Mouse (Mus musculus) intestine, embryonic 14.5 days (tissue): Measurements from ENCODE around the gene Rbpms2. TPM values are rescaled to one million over a fixed set of nuclear protein-coding genes. Genes with fewer than 3 reads are reported as not detected.

Experiments used
- ATAC-seq: fragments of 200-750 bp; cut with Nextera tagmentation; replicated peaks from 2 replicates; pipeline ENCODE4 v1.8.0; 2017; ENCODE audit warnings: low read depth, moderate number of reproducible peaks, moderate TSS enrichment, moderate library complexity; ENCODE audit not compliant: low FRiP score, low TSS enrichment
- DNase-seq: peaks from one replicate; pipeline ENCODE4 v3.0.0-alpha.2; 2018; ENCODE audit warnings: low spot score
- H3K27ac ChIP-seq: fragments of 300-500 bp; sonication (generic); 2 replicates; pipeline ENCODE4 v1.5.1; 2014; ENCODE audit warnings: low read depth, mild to moderate bottlenecking, control low read depth
- H3K27me3 ChIP-seq: fragments of 300-500 bp; sonication (generic); replicated peaks from 2 replicates; pipeline ENCODE4 v1.6.1; 2014; ENCODE audit warnings: low read length, control low read depth; ENCODE audit not compliant: control insufficient read depth, insufficient read depth
- H3K36me3 ChIP-seq: fragments of 300-500 bp; sonication (generic); 2 replicates; pipeline ENCODE4 v1.6.1; 2014; ENCODE audit warnings: low read length, control low read depth; ENCODE audit not compliant: control insufficient read depth, insufficient read depth
- H3K4me1 ChIP-seq: fragments of 300-500 bp; sonication (generic); replicated peaks from 2 replicates; pipeline ENCODE4 v1.6.1; 2014; ENCODE audit warnings: low read length, control low read depth, mixed read lengths; ENCODE audit not compliant: control insufficient read depth, insufficient read depth
- H3K4me2 ChIP-seq: fragments of 300-500 bp; sonication (generic); 2 replicates; pipeline ENCODE4 v1.6.1; 2014; ENCODE audit warnings: low read length
- H3K4me3 ChIP-seq: fragments of 300-500 bp; sonication (generic); 2 replicates; pipeline ENCODE4 v1.5.1; 2014; ENCODE audit warnings: low read depth, low read length, control low read depth, mixed read lengths
- H3K9ac ChIP-seq: fragments of 300-500 bp; sonication (generic); 2 replicates; pipeline ENCODE4 v1.6.1; 2014; ENCODE audit warnings: mild to moderate bottlenecking, low read length
- H3K9me3 ChIP-seq: fragments of 300-500 bp; sonication (generic); 2 replicates; pipeline ENCODE4 v1.6.1; 2016; ENCODE audit warnings: low read length, control low read depth; ENCODE audit not compliant: control insufficient read depth
- WGBS: fragments of 180-500 bp; shearing (Covaris S2); extraction: QIAGEN DNeasy Blood & Tissue Kit; methylation state at CpG from one replicate; pipeline ENCODE4 v1.1.7; 2014; 5-methylcytosine and 5-hydroxymethylcytosine counted together
- polyA plus RNA-seq: library from polyadenylated mRNA; unstranded; fragments of >200 nt; fragmentation: Nextera tagmentation; extraction: Ambion mirVana; gene quantifications from 2 replicates; pipeline ENCODE4 v1.2.1, GENCODE M21; 2014

Gene Rbpms2
- polyA plus RNA-seq, 1 experiment from 2014 or later: 28.2 TPM

GRCm38 (mm10) chr9:65654700-65655237 is 25.3 kb downstream of the Rbpms2 start:
- Histone ChIP-seq H3K4me2 (no peak overlapping the region), H3K27me3 (no peaks in the 10 kb centered on the region), H3K36me3 (no peaks in the 10 kb centered on the region), H3K4me1 (peaks cover 11% of the 10 kb centered on the region), H3K9me3 (no peaks in the 10 kb centered on the region), H3K4me3 (no peak overlapping the region), H3K27ac (no peak overlapping the region), H3K9ac (no peak overlapping the region)
- DNase-seq: no peak
- no peak for ATAC-seq
- WGBS: 81% methylated on average over 3 of the region's 3 CpGs

GRCm38 (mm10) chr9:65655540-65655939 is 26.1 kb downstream of the Rbpms2 start:
- Histone ChIP-seq H3K9ac (no peak overlapping the region), H3K36me3 (no peaks in the 10 kb centered on the region), H3K4me2 (no peak overlapping the region), H3K4me3 (no peak overlapping the region), H3K9me3 (no peaks in the 10 kb centered on the region), H3K27me3 (no peaks in the 10 kb centered on the region), H3K4me1 (peaks cover 4% of the 10 kb centered on the region), H3K27ac (no peak overlapping the region)
- no peak for ATAC-seq
- 77% methylated on average over 8 of the region's 8 CpGs for WGBS
- no peak for DNase-seq

- Histone ChIP-seq H3K27me3 (no peaks in the 10 kb centered on the region), H3K4me1 (no peaks in the 10 kb centered on the region), H3K4me2 (no peak overlapping the region), H3K27ac (no peak overlapping the region), H3K4me3 (no peak overlapping the region), H3K9me3 (no peaks in the 10 kb centered on the region), H3K36me3 (no peaks in the 10 kb centered on the region), H3K9ac (no peak overlapping the region)
- WGBS: 83% methylated on average over 3 of the region's 3 CpGs
- DNase-seq (no peak), ATAC-seq (no peak)
Measured at GRCm38 (mm10) chr9:65657218-65657617, 27.8 kb downstream of the Rbpms2 start.

GRCm38 (mm10) chr9:65661029-65661428 is 31.6 kb downstream of the Rbpms2 start:
- H3K27me3 ChIP-seq: no peaks in the 10 kb centered on the region
- DNase-seq (no peak), ATAC-seq (no peak)
- H3K9me3 ChIP-seq: no peaks in the 10 kb centered on the region
- WGBS: 72% methylated on average over 5 of the region's 5 CpGs
- H3K27ac ChIP-seq: no peak overlapping the region
- H3K4me3 ChIP-seq: no peak overlapping the region
- no peak overlapping the region for H3K4me2 ChIP-seq
- no peaks in the 10 kb centered on the region for H3K36me3 ChIP-seq
- no peak overlapping the region for H3K9ac ChIP-seq
- no peaks in the 10 kb centered on the region for H3K4me1 ChIP-seq

GRCm38 (mm10) chr9:65661493-65661892 is 32.0 kb downstream of the Rbpms2 start:
- ATAC-seq (no peak), DNase-seq (no peak)

GRCm38 (mm10) chr9:65664163-65664562 is 34.7 kb downstream of the Rbpms2 start:
- WGBS: 0% methylated on average over 3 of the region's 3 CpGs
- H3K4me3 ChIP-seq: no peak overlapping the region
- no peak overlapping the region for H3K4me2 ChIP-seq
- H3K36me3 ChIP-seq: no peaks in the 10 kb centered on the region
- H3K27ac ChIP-seq: no peak overlapping the region
- DNase-seq (peak; percentile 81), ATAC-seq (no peak)
- H3K27me3 ChIP-seq: no peaks in the 10 kb centered on the region
- H3K9ac ChIP-seq: no peak overlapping the region
- H3K4me1 ChIP-seq: no peaks in the 10 kb centered on the region
- no peaks in the 10 kb centered on the region for H3K9me3 ChIP-seq

More at GRCm38 (mm10) chr9:65661493-65661892, 32.0 kb downstream of the Rbpms2 start:
- Histone ChIP-seq H3K27me3 (no peaks in the 10 kb centered on the region), H3K4me1 (no peaks in the 10 kb centered on the region), H3K9ac (no peak overlapping the region), H3K4me2 (no peak overlapping the region), H3K27ac (no peak overlapping the region), H3K4me3 (no peak overlapping the region), H3K36me3 (no peaks in the 10 kb centered on the region), H3K9me3 (no peaks in the 10 kb centered on the region)
- 60% methylated on average over 1 of the region's 1 CpGs for WGBS

- H3K4me2 ChIP-seq: no peak overlapping the region
- H3K4me1 ChIP-seq: no peaks in the 10 kb centered on the region
- H3K9me3 ChIP-seq: no peaks in the 10 kb centered on the region
- WGBS: 21% methylated on average over 5 of the region's 5 CpGs
- H3K27ac ChIP-seq: no peak overlapping the region
- no peaks in the 10 kb centered on the region for H3K27me3 ChIP-seq
- no peak overlapping the region for H3K4me3 ChIP-seq
- H3K36me3 ChIP-seq: no peaks in the 10 kb centered on the region
- no peak overlapping the region for H3K9ac ChIP-seq
- DNase-seq: peak; percentile 77
- no peak for ATAC-seq
Measured at GRCm38 (mm10) chr9:65666042-65666441, 36.6 kb downstream of the Rbpms2 start.

GRCm38 (mm10) chr9:65667701-65668100 is 38.3 kb downstream of the Rbpms2 start, which contains the start of gene Oaz2:
Gene Oaz2, plus strand, starts transcription at chr9:65668001.
- Histone ChIP-seq H3K9ac (no peak within 1 kb of the TSS), H3K4me2 (no peak within 1 kb of the TSS), H3K27me3 (no peaks in the 10 kb centered on the region), H3K4me1 (no peaks in the 10 kb centered on the region), H3K9me3 (no peaks in the 10 kb centered on the region), H3K36me3 (no peaks in the 10 kb centered on the region), H3K4me3 (no peak within 1 kb of the TSS), H3K27ac (no peak within 1 kb of the TSS)
- ATAC-seq (no peak), DNase-seq (no peak)
- 91% methylated on average over 8 of the region's 8 CpGs for WGBS

GRCm38 (mm10) chr9:65671431-65671931 is 42.0 kb downstream of the Rbpms2 start:
- no peaks in the 10 kb centered on the region for H3K36me3 ChIP-seq
- H3K27me3 ChIP-seq: no peaks in the 10 kb centered on the region
- DNase-seq (no peak), ATAC-seq (no peak; the same call in 1 of the 2 replicates)
- H3K9me3 ChIP-seq: no peaks in the 10 kb centered on the region
- 50% methylated on average over 9 of the region's 9 CpGs for WGBS
- no peaks in the 10 kb centered on the region for H3K4me1 ChIP-seq
- H3K9ac ChIP-seq: no peak overlapping the region
- H3K4me2 ChIP-seq: no peak overlapping the region
- H3K27ac ChIP-seq: no peak overlapping the region
- no peak overlapping the region for H3K4me3 ChIP-seq
